Mouse (Mus musculus) embryonic facial prominence, embryonic 15.5 days (tissue): ENCODE measurements around the gene 4933414I15Rik. TPM values are rescaled to one million over a fixed set of nuclear protein-coding genes. Genes with fewer than 3 reads are reported as not detected.
A peak's percentile ranks its signal among the peaks of the same experiment; 100 is the strongest.

Source experiments
- ATAC-seq: fragments of 200-750 bp; cut with Nextera tagmentation; 2 replicates; pipeline ENCODE4 v1.8.0; 2017; ENCODE audit warnings: low read depth, moderate TSS enrichment; ENCODE audit not compliant: insufficient number of reproducible peaks, low FRiP score, low TSS enrichment
- H3K27ac ChIP-seq: fragments of 300-500 bp; sonication (generic); replicated peaks from 2 replicates; pipeline ENCODE4 v1.5.1; 2015; ENCODE audit warnings: mild to moderate bottlenecking, inconsistent platforms
- H3K27me3 ChIP-seq: fragments of 300-500 bp; sonication (generic); 2 replicates; pipeline ENCODE4 v1.6.1; 2015; ENCODE audit warnings: inconsistent platforms
- H3K36me3 ChIP-seq: fragments of 300-500 bp; sonication (generic); 2 replicates; pipeline ENCODE4 v1.6.1; 2015; ENCODE audit warnings: mild to moderate bottlenecking, inconsistent platforms
- H3K4me1 ChIP-seq: fragments of 300-500 bp; sonication (generic); 2 replicates; pipeline ENCODE4 v1.6.1; 2015; ENCODE audit warnings: inconsistent platforms
- H3K4me2 ChIP-seq: fragments of 300-500 bp; sonication (generic); replicated peaks from 2 replicates; pipeline ENCODE4 v1.6.1; 2015; ENCODE audit warnings: mild to moderate bottlenecking, inconsistent platforms
- H3K4me3 ChIP-seq: fragments of 300-500 bp; sonication (generic); replicated peaks from 2 replicates; pipeline ENCODE4 v1.5.1; 2015; ENCODE audit warnings: mild to moderate bottlenecking, inconsistent platforms
- H3K9ac ChIP-seq: fragments of 300-500 bp; sonication (generic); 2 replicates; pipeline ENCODE4 v1.6.1; 2015; ENCODE audit warnings: inconsistent platforms
- H3K9me3 ChIP-seq: fragments of 300-500 bp; sonication (generic); replicated peaks from 2 replicates; pipeline ENCODE4 v1.6.1; 2016; ENCODE audit warnings: inconsistent platforms
- WGBS: fragments of 180-500 bp; shearing (Covaris S2); methylation state at CpG from one replicate; pipeline ENCODE4 v1.1.7; 2015; 5-methylcytosine and 5-hydroxymethylcytosine counted together
- polyA plus RNA-seq: library from polyadenylated mRNA; unstranded; fragments of >200 nt; fragmentation: Nextera tagmentation; extraction: Ambion mirVana; gene quantifications from 2 replicates; pipeline ENCODE4 v1.2.1, GENCODE M21; 2015

4933414I15Rik gene
- polyA plus RNA-seq, 1 experiment from 2014 or later: not detected

- Histone ChIP-seq H3K36me3 (no peaks in the 10 kb centered on the region), H3K27me3 (0 out of 2 replicates have a peak, but pooled peaks cover 3% of the 10 kb centered on the region), H3K4me1 (peaks cover 9% of the 10 kb centered on the region; the same call in 1 of the 2 replicates), H3K4me3 (peak within 1 kb of the TSS; percentile 77), H3K9me3 (no peaks in the 10 kb centered on the region), H3K4me2 (peak within 1 kb of the TSS; percentile 90), H3K9ac (peak within 1 kb of the TSS; percentile 59), H3K27ac (no peak within 1 kb of the TSS)
- WGBS: 0% methylated on average over 18 of the region's 18 CpGs
- ATAC-seq: peak; percentile 92
Measured at GRCm38 (mm10) chr11:50931451-50931866, 12.1 kb downstream of the 4933414I15Rik start, which contains the start of gene Zfp354b. Gene Zfp354b, minus strand, starts transcription at chr11:50931633.

DNA sequence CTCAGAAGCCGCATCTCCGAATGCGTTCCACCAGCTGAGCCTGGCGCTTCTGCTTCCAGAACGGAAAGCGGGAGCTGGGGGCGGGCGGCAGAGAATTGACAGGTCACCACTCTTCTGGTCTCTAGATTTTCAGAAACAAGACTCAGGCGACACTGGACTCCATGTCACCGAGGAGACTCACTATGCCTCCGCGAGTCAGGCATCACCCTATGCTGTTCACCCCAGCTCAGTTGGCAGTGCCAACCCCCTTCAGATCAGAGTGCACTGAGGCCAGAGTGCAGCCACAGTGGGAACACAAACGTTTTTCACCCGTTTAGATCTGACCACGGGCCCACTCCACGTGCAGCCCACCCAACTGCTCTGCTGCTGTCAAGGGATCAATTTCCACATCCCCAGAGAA, 12.5 kb downstream of the 4933414I15Rik start:
- peak; percentile 66 for ATAC-seq
- 0 out of 2 replicates have a peak, but pooled peaks cover 3% of the 10 kb centered on the region for H3K27me3 ChIP-seq
- H3K9ac ChIP-seq: peak overlapping the region; percentile 59
- no peak overlapping the region for H3K27ac ChIP-seq
- WGBS: 4% methylated on average over 16 of the region's 16 CpGs
- peak overlapping the region; percentile 77 for H3K4me3 ChIP-seq
- no peaks in the 10 kb centered on the region for H3K9me3 ChIP-seq
- H3K36me3 ChIP-seq: no peaks in the 10 kb centered on the region
- peak overlapping the region; percentile 90 for H3K4me2 ChIP-seq
- peaks cover 9% of the 10 kb centered on the region; the same call in 1 of the 2 replicates for H3K4me1 ChIP-seq

DNA sequence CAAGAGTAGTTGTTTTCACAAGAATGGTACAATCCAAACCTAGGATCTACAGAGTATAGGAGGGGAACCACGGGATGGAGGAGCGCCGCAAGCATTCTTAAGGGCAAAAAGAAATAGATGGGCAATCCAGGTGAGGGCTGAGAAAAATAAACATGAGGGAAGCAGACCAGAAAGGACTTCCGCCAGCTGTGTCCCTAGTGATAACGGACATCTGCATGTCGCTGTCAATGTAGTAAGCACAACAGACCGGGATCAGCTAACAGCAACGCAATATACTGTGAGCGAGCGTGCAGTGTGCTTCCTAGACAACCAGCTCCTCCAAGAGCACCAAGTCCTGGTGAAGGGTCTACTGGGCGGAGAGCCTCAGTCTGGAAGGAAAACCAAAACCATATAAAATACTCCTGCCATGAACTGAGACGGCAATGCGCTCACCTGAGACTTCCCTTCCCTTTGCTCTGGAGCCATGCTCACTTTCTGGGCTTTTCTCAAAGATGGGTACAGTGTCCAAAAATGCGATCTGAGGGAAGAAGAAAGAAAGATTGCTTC, 13.0 kb downstream of the 4933414I15Rik start:
- H3K9me3 ChIP-seq: no peaks in the 10 kb centered on the region
- WGBS: 26% methylated on average over 14 of the region's 14 CpGs
- H3K36me3 ChIP-seq: no peaks in the 10 kb centered on the region
- peak overlapping the region; percentile 90 for H3K4me2 ChIP-seq
- H3K9ac ChIP-seq: peak overlapping the region; percentile 59
- peaks cover 9% of the 10 kb centered on the region; the same call in 1 of the 2 replicates for H3K4me1 ChIP-seq
- no peak for ATAC-seq
- peak overlapping the region; percentile 77 for H3K4me3 ChIP-seq
- H3K27me3 ChIP-seq: 0 out of 2 replicates have a peak, but pooled peaks cover 3% of the 10 kb centered on the region
- no peak overlapping the region for H3K27ac ChIP-seq

DNA sequence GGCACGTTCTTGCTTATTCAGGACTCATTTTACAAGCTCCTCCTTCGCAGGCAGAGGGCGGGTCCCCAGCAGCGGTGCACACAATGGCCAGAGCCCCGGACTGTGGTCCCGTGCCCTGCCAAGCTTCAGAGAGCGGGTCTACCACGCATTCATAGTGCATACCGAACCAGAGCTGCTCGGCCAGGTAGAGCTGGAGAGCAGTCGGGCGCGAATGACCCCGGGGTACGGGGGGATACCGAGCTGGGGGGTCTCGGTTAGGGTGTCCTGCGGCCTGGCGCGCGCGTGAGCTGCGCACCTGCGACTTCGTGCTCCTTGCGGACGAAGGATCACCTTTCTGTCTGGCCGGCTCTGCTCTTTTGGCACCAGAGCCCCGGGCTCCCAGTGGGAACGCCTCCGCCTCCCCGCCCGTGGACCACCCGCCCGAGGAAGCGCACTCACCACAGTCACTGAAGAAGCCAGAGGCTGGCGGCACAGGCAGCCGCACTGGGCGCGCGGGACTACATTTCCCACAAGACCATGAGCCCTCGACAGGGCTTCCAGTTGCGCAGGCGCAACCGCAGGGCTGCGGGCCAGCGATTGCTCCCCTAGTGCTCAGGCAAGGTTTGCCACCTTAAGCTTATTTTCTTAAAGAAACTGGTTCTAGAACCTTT, 27.8 kb downstream of the 4933414I15Rik start, which contains the start of gene Zfp2:
Gene Zfp2, minus strand, starts transcription at position 495 of the 650 bp plus-strand sequence.
- peak within 1 kb of the TSS; percentile 30; the same call in 1 of the 2 replicates for H3K27ac ChIP-seq
- peak within 1 kb of the TSS; percentile 52 for H3K4me2 ChIP-seq
- H3K9ac ChIP-seq: peak within 1 kb of the TSS; percentile 73
- no peaks in the 10 kb centered on the region for H3K4me1 ChIP-seq
- peak within 1 kb of the TSS; percentile 89 for H3K4me3 ChIP-seq
- H3K9me3 ChIP-seq: no peaks in the 10 kb centered on the region
- no peaks in the 10 kb centered on the region for H3K27me3 ChIP-seq
- peak; percentile 96 for ATAC-seq
- WGBS: 0% methylated on average over 47 of the region's 47 CpGs
- peaks cover 22% of the 10 kb centered on the region for H3K36me3 ChIP-seq

DNA sequence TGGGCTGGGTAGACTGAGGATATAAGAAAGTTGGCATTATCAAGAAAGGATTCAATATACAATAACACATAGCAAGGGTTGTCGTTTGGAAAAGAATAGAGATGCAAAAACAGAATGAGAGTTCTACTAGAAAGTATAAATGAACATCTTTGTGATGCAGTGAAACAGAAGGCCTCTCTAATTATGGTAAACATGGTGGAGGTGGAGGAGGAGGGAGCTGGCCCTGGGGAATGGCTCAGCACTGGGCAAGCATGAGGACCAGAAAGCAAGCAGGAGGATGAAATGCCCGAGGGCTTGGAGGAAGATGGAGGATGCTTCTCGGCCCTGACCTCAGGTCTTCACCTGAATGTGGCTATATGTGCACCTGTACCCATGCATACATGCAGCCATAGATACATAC, 29.1 kb downstream of the 4933414I15Rik start:
- no peaks in the 10 kb centered on the region for H3K27me3 ChIP-seq
- 94% methylated on average over 3 of the region's 3 CpGs for WGBS
- H3K9me3 ChIP-seq: no peaks in the 10 kb centered on the region
- H3K4me2 ChIP-seq: no peak overlapping the region
- ATAC-seq: no peak
- no peaks in the 10 kb centered on the region for H3K4me1 ChIP-seq
- peaks cover 36% of the 10 kb centered on the region for H3K36me3 ChIP-seq
- H3K4me3 ChIP-seq: no peak overlapping the region
- no peak overlapping the region for H3K9ac ChIP-seq
- H3K27ac ChIP-seq: no peak overlapping the region

DNA sequence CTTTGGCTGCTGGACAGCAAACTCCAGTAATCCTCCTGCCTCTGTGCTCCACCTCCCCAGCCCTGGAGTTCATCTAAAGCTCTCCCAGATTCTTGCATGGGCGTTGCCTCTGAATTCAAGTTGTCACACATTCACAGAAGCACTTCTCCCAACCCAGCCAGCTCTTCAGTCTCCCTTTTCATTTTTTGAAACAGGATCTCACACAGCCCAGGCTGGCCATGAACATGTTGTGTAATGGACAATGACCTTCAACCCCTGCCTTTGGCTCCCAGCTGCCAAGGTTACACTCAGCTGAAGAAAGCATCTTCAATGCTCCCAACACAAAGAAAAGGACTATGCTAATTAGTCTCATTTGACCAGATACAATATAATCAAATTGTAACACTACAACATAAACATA, 30.3 kb downstream of the 4933414I15Rik start:
- no peak overlapping the region for H3K4me2 ChIP-seq
- no peaks in the 10 kb centered on the region for H3K27me3 ChIP-seq
- WGBS: 90% methylated on average over 1 of the region's 1 CpGs
- H3K9me3 ChIP-seq: no peaks in the 10 kb centered on the region
- no peak overlapping the region for H3K4me3 ChIP-seq
- no peak for ATAC-seq
- H3K36me3 ChIP-seq: peaks cover 47% of the 10 kb centered on the region
- no peak overlapping the region for H3K9ac ChIP-seq
- no peaks in the 10 kb centered on the region for H3K4me1 ChIP-seq
- H3K27ac ChIP-seq: no peak overlapping the region

DNA sequence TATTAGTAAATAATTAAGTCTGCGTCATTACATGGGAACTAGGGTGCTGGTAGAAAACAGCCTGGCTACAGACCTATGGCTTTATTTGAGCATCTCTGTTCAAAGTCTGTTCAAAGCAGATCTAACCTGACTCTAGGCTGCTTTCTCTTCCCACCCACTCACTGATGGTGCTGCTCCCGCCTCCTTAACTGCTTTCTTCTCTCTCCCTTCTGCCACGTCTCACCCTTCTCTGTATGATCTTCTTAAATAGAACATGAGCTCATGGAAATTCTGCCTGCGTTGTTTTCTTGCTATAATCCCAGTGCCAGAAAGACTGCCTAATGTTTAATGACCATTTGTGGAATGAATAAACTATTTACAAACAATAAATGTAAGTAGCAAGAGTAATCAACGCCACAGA, 35.4 kb downstream of the 4933414I15Rik start:
- H3K9me3 ChIP-seq: peaks cover 32% of the 10 kb centered on the region
- no peaks in the 10 kb centered on the region for H3K27me3 ChIP-seq
- H3K9ac ChIP-seq: no peak overlapping the region
- H3K27ac ChIP-seq: no peak overlapping the region
- no peaks in the 10 kb centered on the region for H3K4me1 ChIP-seq
- ATAC-seq: no peak
- H3K4me2 ChIP-seq: no peak overlapping the region
- WGBS: 90% methylated on average over 5 of the region's 5 CpGs
- H3K36me3 ChIP-seq: peaks cover 93% of the 10 kb centered on the region
- no peak overlapping the region for H3K4me3 ChIP-seq

GRCm38 (mm10) chr11:50897359-50897758, 46.2 kb downstream of the 4933414I15Rik start:
- no peaks in the 10 kb centered on the region for H3K27me3 ChIP-seq
- no peak overlapping the region for H3K4me2 ChIP-seq
- ATAC-seq: no peak
- no peaks in the 10 kb centered on the region for H3K4me1 ChIP-seq
- H3K9me3 ChIP-seq: peaks cover 50% of the 10 kb centered on the region
- no peak overlapping the region for H3K27ac ChIP-seq
- no peak overlapping the region for H3K4me3 ChIP-seq
- no peak overlapping the region for H3K9ac ChIP-seq
- WGBS: 77% methylated on average over 1 of the region's 1 CpGs
- peaks cover 30% of the 10 kb centered on the region for H3K36me3 ChIP-seq

- Histone ChIP-seq H3K4me3 (no peak overlapping the region), H3K36me3 (no peaks in the 10 kb centered on the region), H3K9me3 (peaks cover 12% of the 10 kb centered on the region; the same call in 1 of the 2 replicates), H3K4me2 (no peak overlapping the region), H3K9ac (no peak overlapping the region), H3K27ac (no peak overlapping the region), H3K27me3 (no peaks in the 10 kb centered on the region), H3K4me1 (0 out of 2 replicates have a peak, but pooled peaks cover 3% of the 10 kb centered on the region)
- no peak for ATAC-seq
- 55% methylated on average over 2 of the region's 2 CpGs for WGBS
Measured at GRCm38 (mm10) chr11:50892441-50892840, 51.1 kb downstream of the 4933414I15Rik start.
